Mouse (Mus musculus): ENCODE measurements around the gene Gm13043.
"Not testable (repeated sequence)": the region's sequence is repeated elsewhere in the genome, so short reads cannot be mapped to it uniquely, and the experiment has no call there.

The Gm13043 gene

DNA sequence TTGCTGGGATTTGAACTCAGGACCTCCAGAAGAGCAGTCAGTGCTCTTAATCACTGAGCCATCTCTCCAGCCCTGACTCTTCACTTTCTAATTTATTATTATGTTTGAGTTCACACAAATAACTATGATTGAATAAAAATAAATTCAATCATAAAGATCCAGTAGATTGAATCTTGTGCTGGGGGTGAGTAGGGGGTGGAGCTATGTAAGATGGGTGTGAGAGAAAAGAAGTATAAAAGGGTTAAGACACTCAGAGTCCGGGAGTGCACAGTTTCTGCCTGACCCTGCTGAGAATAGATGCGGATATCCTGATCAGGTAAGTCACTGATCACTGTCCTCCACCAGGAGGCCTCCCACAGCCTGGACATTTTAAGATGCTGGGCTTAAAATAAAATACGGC, at the start of gene Gm13043:
Gm13043 (plus strand) TSS at position 301 of the 400 bp plus-strand sequence.
- DNase-seq (ENCODE audit: low spot score in 2 of 2) = no peak

GRCm38 (mm10) chr4:143535654-143536053, 24.5 kb downstream of the Gm13043 start, which contains the start of gene Gm13040:
Gm13040 (plus strand) TSS chr4:143535954.
- not testable (repeated sequence) for DNase-seq (ENCODE audit: low spot score in 2 of 2)

DNA sequence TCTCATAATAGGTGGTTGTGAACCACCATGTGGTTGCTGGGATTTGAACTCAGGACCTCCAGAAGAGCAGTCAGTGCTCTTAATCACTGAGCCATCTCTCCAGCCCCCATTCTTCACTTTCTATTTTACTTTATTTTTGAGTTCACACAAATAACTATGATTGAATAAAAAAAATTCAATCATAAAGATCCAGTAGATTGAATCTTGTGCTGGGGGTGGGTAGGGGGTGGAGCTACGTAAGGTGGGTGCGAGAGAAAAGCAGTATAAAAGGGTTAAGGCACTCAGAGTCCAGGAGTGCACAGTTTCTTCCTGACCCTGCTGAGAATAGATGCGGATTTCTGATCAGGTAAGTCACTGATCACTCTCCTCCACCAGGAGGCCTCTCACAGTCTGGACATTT, 40.3 kb downstream of the Gm13043 start, which contains the start of the genes BC080695 and Gm13057:
BC080695 (plus strand) TSS at position 301 of the 400 bp plus-strand sequence.
Gm13057 (plus strand) TSS at position 310 of the 400 bp plus-strand sequence.
- DNase-seq (ENCODE audit: low spot score in 2 of 2) = not testable (repeated sequence)
